Comparison of ENCODE assay signal across 8 mouse cellular contexts in the genomic region with DNA sequence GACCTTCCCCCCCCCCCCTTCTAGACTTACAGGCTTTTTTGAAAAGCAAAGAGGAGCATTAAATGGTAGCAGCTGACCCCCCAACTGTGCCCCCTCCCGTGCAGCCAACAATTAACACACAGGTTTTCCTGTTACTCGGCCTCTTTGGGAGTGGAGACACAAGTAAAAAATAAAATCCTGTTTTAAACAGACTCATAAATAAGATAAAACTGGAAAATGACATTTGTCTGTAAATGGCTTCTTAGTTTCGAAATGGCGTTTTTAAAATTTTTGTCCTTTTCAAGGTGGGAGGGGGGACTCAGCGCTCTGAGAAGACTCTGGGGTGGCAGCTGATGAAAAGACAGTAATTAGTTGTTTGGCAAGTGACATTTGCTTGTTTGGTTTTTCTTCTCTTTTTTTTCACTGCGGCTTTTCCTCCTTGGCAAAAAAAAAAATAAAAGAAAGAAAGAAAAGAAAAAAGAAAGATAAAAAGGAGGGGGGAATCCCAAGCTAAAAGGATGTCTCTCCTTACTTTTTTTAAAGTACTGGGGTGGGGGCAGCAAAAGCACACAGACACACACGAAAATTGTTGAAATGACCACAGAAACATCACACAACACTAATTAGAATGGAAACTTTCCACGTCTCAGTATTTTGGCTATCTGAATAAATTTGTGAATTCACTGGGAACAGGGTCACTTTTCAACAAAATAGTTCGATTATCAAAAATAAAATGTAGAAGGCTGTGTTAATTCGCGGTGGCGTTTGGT. TPM values are rescaled to one million over a fixed set of nuclear protein-coding genes. Genes with fewer than 3 reads are reported as not detected.
A peak's percentile ranks its signal among the peaks of the same experiment; 100 is the strongest.
DNase-seq lines count a peak whose midpoint lies in the region; ATAC-seq lines count a peak whose summit lies in the region.

No protein-coding gene starts in this region.

- no peak for DNase-seq in kidney, adult 18-20 months
- peak; percentile 13 for DNase-seq in T-cell, adult 2 months (ENCODE audit: low spot score)
- no peak for DNase-seq in hindbrain, embryonic 11.5 days (ENCODE audit: low spot score)
- DNase-seq in adrenal gland, adult 8-10 months = no peak
- no peak for DNase-seq in left cerebral cortex, adult 8-10 months (ENCODE audit: low spot score in 2 of 2)
- DNase-seq in right cerebral cortex, postnatal 10 days (ENCODE audit: low spot score in 2 of 2) = no peak

- 17% methylated on average over 12 of the region's 12 CpGs for WGBS in kidney, embryonic 15.5 days
- WGBS in hindbrain, embryonic 11.5 days = 21% methylated on average over 12 of the region's 12 CpGs
- 12% methylated on average over 12 of the region's 12 CpGs for WGBS in midbrain, embryonic 13.5 days

- no peak for ATAC-seq in kidney, embryonic 15.5 days (replicated peaks; ENCODE audit: low FRiP score)
- no peak for ATAC-seq in hindbrain, embryonic 11.5 days (ENCODE audit: low FRiP score)
- ATAC-seq in midbrain, embryonic 13.5 days = no peak

- no peaks in the 10 kb centered on the region for H3K27me3 ChIP-seq in kidney, embryonic 15.5 days
- 0 out of 2 replicates have a peak, but pooled peaks cover 3% of the 10 kb centered on the region for H3K27me3 ChIP-seq in hindbrain, embryonic 11.5 days (ENCODE audit: control insufficient read depth, insufficient read depth, low read length)
- no peaks in the 10 kb centered on the region; the same call in 1 of the 2 replicates for H3K27me3 ChIP-seq in midbrain, embryonic 13.5 days

- no peaks in the 10 kb centered on the region for H3K9me3 ChIP-seq in kidney, embryonic 15.5 days (replicated peaks)
- no peaks in the 10 kb centered on the region for H3K9me3 ChIP-seq in hindbrain, embryonic 11.5 days (ENCODE audit: control insufficient read depth, low read length)
- no peaks in the 10 kb centered on the region for H3K9me3 ChIP-seq in midbrain, embryonic 13.5 days

- H3K4me2 ChIP-seq in kidney, embryonic 15.5 days = peak overlapping the region; percentile 75
- H3K4me2 ChIP-seq in hindbrain, embryonic 11.5 days (replicated peaks; ENCODE audit: low read depth, low read length) = peak overlapping the region; percentile 56
- peak overlapping the region; percentile 68 for H3K4me2 ChIP-seq in midbrain, embryonic 13.5 days (replicated peaks)

- peak overlapping the region; percentile 88 for H3K4me3 ChIP-seq in kidney, embryonic 15.5 days (replicated peaks)
- peak overlapping the region; percentile 95 for H3K4me3 ChIP-seq in hindbrain, embryonic 11.5 days (ENCODE audit: low read depth, low read length)
- H3K4me3 ChIP-seq in midbrain, embryonic 13.5 days (replicated peaks) = peak overlapping the region; percentile 96

- H3K9ac ChIP-seq in kidney, embryonic 15.5 days = peak overlapping the region; percentile 99
- peak overlapping the region; percentile 99; the same call in 1 of the 2 replicates for H3K9ac ChIP-seq in hindbrain, embryonic 11.5 days (ENCODE audit: low read depth, low read length)
- H3K9ac ChIP-seq in midbrain, embryonic 13.5 days (replicated peaks) = peak overlapping the region; percentile 100

- H3K27ac ChIP-seq in kidney, embryonic 15.5 days = peak overlapping the region; percentile 99
- peak overlapping the region; percentile 100; the same call in 1 of the 2 replicates for H3K27ac ChIP-seq in hindbrain, embryonic 11.5 days (ENCODE audit: low read depth, low read length)
- peak overlapping the region; percentile 100 for H3K27ac ChIP-seq in midbrain, embryonic 13.5 days

- peaks cover 66% of the 10 kb centered on the region for H3K4me1 ChIP-seq in kidney, embryonic 15.5 days
- H3K4me1 ChIP-seq in hindbrain, embryonic 11.5 days (replicated peaks; ENCODE audit: control insufficient read depth, insufficient read depth, low read length) = peaks cover 4% of the 10 kb centered on the region; the same call in 1 of the 2 replicates
- peaks cover 70% of the 10 kb centered on the region for H3K4me1 ChIP-seq in midbrain, embryonic 13.5 days (replicated peaks)

- peaks cover 23% of the 10 kb centered on the region for H3K36me3 ChIP-seq in kidney, embryonic 15.5 days
- H3K36me3 ChIP-seq in hindbrain, embryonic 11.5 days (ENCODE audit: control insufficient read depth, insufficient read depth, low read length) = no peaks in the 10 kb centered on the region
- H3K36me3 ChIP-seq in midbrain, embryonic 13.5 days = no peaks in the 10 kb centered on the region

RNA-seq across cellular contexts. Expression of gene Gm20721, which starts 15.1 kb away (rescaled TPM):
- 13.1 and 15.7 TPM in 2 replicates for polyA plus RNA-seq in kidney, embryonic 15.5 days (2015; fragmentation: Nextera tagmentation; extraction: Ambion mirVana)
- 17.6 and 22.8 TPM in 2 replicates for polyA plus RNA-seq in hindbrain, embryonic 11.5 days (2014; fragmentation: Nextera tagmentation; extraction: Ambion mirVana)
- polyA plus RNA-seq in midbrain, embryonic 13.5 days (2015; fragmentation: Nextera tagmentation; extraction: Ambion mirVana) = 8.8 and 10.5 TPM in 2 replicates
- total RNA-seq in adrenal gland, adult 8-10 months (2022) = 1 to 10 TPM; 1.6 to 2.7 (median 2.3) TPM
- 1 to 10 TPM in 3 of 4 experiments, under 1 TPM in 1; 0.91 to 3.4 (median 1.6) TPM for total RNA-seq in left cerebral cortex, adult 8-10 months (2022)

RNA-seq across cellular contexts. Expression of gene Gnas, which starts 47.3 kb away (rescaled TPM):
- polyA plus RNA-seq in kidney, embryonic 15.5 days (2015; fragmentation: Nextera tagmentation; extraction: Ambion mirVana) = 1,546 and 1,642 TPM in 2 replicates
- polyA plus RNA-seq in hindbrain, embryonic 11.5 days (2014; fragmentation: Nextera tagmentation; extraction: Ambion mirVana) = 1,233 and 1,244 TPM in 2 replicates
- polyA plus RNA-seq in midbrain, embryonic 13.5 days (2015; fragmentation: Nextera tagmentation; extraction: Ambion mirVana) = 1,084 and 1,205 TPM in 2 replicates
- 1,000 to 10,000 TPM; 2,052 to 2,625 (median 2,313) TPM for total RNA-seq in adrenal gland, adult 8-10 months (2022)
- 1,000 to 10,000 TPM; 1,754 to 1,798 (median 1,783) TPM for total RNA-seq in left cerebral cortex, adult 8-10 months (2022)
